Mouse (Mus musculus): Measurements from ENCODE around the gene Ascc1. TPM values are rescaled to one million over a fixed set of nuclear protein-coding genes. Genes with fewer than 3 reads are reported as not detected.
"Not testable (repeated sequence)": the region's sequence is repeated elsewhere in the genome, so short reads cannot be mapped to it uniquely, and the experiment has no call there.

Gene Ascc1
- polyA plus RNA-seq, 1 experiment from 2014 or later, result 42.5 TPM

DNA sequence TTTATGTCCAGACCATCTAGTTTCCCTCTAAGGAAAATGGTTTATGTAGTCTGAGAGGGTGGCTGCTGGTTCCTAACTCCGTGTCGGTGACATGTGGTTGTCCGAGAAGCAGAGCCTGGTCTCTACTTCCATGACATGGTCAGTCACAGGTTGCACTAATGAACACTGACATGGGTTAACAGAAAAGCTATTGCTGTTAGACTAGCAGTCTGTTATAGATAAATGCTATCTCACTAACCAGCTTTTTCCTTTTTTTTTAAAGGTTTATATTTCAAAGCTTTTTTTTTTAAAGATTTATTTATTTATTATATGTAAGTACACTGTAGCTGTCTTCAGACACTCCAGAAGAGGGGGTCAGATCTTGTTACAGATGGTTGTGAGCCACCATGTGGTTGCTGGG is 3.5 kb upstream of the Ascc1 start:
- Histone ChIP-seq H3K4me2 (no peak overlapping the region), H3K9ac (ENCODE audit: low read length) (no peak overlapping the region), H3K27me3 (ENCODE audit: control insufficient read depth, insufficient read depth, low read length) (no peaks in the 10 kb centered on the region), H3K27ac (ENCODE audit: low read depth, low read length) (no peak overlapping the region), H3K9me3 (ENCODE audit: control insufficient read depth, low read length) (no peaks in the 10 kb centered on the region), H3K4me3 (ENCODE audit: low read depth, low read length) (no peak overlapping the region), H3K36me3 (ENCODE audit: control insufficient read depth, insufficient read depth, low read length) (peaks cover 5% of the 10 kb centered on the region; the same call in 1 of the 2 replicates), H3K4me1 (ENCODE audit: control insufficient read depth, insufficient read depth, low read length) (peaks cover 8% of the 10 kb centered on the region; the same call in 1 of the 2 replicates)
- no peak for DNase-seq (ENCODE audit: low spot score, missing footprints)
- 95% methylated on average over 3 of the region's 3 CpGs for WGBS
- no peak for ATAC-seq (ENCODE audit: low FRiP score)

GRCm38 (mm10) chr10:60001663-60002062 is 942 bp upstream of the Ascc1 start:
- H3K9me3 ChIP-seq (ENCODE audit: control insufficient read depth, low read length); H3K36me3 ChIP-seq (ENCODE audit: control insufficient read depth, insufficient read depth, low read length); H3K27ac ChIP-seq (ENCODE audit: low read depth, low read length); H3K4me1 ChIP-seq (ENCODE audit: control insufficient read depth, insufficient read depth, low read length); H3K27me3 ChIP-seq (ENCODE audit: control insufficient read depth, insufficient read depth, low read length); DNase-seq (ENCODE audit: low spot score, missing footprints); H3K9ac ChIP-seq (ENCODE audit: low read length); ATAC-seq (ENCODE audit: low FRiP score): not testable (repeated sequence)
- H3K4me3 ChIP-seq (ENCODE audit: low read depth, low read length), result peak overlapping the region; percentile 77; the same call in 1 of the 2 replicates
- peak overlapping the region; percentile 80 for H3K4me2 ChIP-seq
- 89% methylated on average over 8 of the region's 8 CpGs for WGBS

DNA sequence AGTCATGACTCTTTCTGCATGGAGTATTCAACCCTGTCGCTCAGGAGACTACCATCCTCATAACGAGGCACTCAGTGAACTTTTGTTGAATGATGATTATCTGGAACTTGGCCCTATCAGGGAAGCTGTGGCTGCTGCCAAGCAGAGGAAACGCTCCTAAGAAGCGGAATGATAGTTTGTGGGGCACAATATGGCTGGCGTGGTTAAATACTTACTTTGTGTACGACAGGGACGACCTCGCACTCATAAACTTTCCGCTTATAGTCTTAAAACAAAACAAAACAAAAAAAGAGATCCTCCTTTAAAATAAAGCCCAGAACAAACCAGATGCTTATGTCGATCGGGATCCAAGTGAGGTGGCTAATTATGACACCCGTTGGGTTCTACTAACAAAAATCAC is 402 bp upstream of the Ascc1 start:
- H3K4me2 ChIP-seq, result peak overlapping the region; percentile 80
- H3K27ac ChIP-seq (ENCODE audit: low read depth, low read length), result peak overlapping the region; percentile 95
- peak overlapping the region; percentile 77 for H3K4me3 ChIP-seq (ENCODE audit: low read depth, low read length)
- no peaks in the 10 kb centered on the region for H3K9me3 ChIP-seq (ENCODE audit: control insufficient read depth, low read length)
- H3K4me1 ChIP-seq (ENCODE audit: control insufficient read depth, insufficient read depth, low read length), result peaks cover 8% of the 10 kb centered on the region; the same call in 1 of the 2 replicates
- DNase-seq (ENCODE audit: low spot score, missing footprints) (no peak), ATAC-seq (ENCODE audit: low FRiP score) (no peak)
- no peaks in the 10 kb centered on the region for H3K36me3 ChIP-seq (ENCODE audit: control insufficient read depth, insufficient read depth, low read length)
- no peaks in the 10 kb centered on the region for H3K27me3 ChIP-seq (ENCODE audit: control insufficient read depth, insufficient read depth, low read length)
- peak overlapping the region; percentile 81 for H3K9ac ChIP-seq (ENCODE audit: low read length)
- 10% methylated on average over 12 of the region's 12 CpGs for WGBS

DNA sequence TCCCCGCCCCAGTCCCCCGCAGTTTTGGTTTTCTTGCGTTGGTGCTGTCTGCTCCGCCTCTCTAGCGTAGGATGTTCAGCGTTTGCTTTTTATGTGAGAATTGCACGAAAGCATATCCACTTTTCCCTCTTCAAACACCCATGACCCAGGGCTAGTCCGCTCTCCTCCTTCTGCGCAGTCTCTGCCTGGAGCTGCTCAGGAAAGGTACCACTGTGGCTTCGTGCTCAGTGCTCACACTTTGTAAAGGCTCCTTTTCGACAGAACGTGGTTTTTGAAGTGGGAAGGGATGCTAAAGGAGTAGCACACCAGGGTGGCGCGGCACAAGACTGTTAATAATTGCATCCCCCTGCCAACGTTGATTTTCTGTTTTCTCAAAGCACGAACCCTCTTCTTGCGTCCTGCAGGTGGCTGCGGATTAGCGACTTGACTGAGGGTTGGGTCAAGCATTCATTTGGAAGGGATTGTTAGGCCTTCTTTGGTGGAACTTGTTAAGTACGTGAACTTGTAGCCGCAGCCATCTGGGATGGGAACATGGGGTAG is 678 bp downstream of the Ascc1 start:
- Histone ChIP-seq H3K9me3 (ENCODE audit: control insufficient read depth, low read length) (no peaks in the 10 kb centered on the region), H3K27ac (ENCODE audit: low read depth, low read length) (peak overlapping the region; percentile 95), H3K36me3 (ENCODE audit: control insufficient read depth, insufficient read depth, low read length) (no peaks in the 10 kb centered on the region), H3K9ac (ENCODE audit: low read length) (peak overlapping the region; percentile 81), H3K4me3 (ENCODE audit: low read depth, low read length) (peak overlapping the region; percentile 77), H3K27me3 (ENCODE audit: control insufficient read depth, insufficient read depth, low read length) (no peaks in the 10 kb centered on the region), H3K4me1 (ENCODE audit: control insufficient read depth, insufficient read depth, low read length) (peaks cover 8% of the 10 kb centered on the region; the same call in 1 of the 2 replicates), H3K4me2 (peak overlapping the region; percentile 80)
- ATAC-seq (ENCODE audit: low FRiP score), result peak; percentile 80; the same call in 1 of the 2 replicates
- DNase-seq (ENCODE audit: low spot score, missing footprints), result no peak
- under 1% methylated on average over 21 of the region's 21 CpGs for WGBS

DNA sequence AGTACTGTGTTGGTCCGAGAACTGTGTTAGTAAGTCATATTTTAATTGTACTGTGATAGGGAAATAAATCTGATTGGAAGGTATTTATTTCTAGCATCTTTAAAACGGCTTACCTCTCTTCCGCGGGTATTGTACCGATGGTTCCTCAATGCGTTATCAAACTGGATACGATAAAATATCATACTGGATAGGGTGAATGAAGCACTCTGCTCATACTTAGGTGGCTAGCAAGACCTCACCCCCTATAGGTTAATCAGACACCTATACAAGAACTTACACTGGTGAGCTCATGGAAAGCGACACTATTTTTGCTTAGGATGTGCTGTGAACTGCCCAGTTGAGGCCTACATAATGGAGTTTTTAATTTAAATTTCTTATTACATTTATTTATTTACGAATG is 1.2 kb downstream of the Ascc1 start:
- H3K9me3 ChIP-seq (ENCODE audit: control insufficient read depth, low read length), result no peaks in the 10 kb centered on the region
- no peaks in the 10 kb centered on the region for H3K27me3 ChIP-seq (ENCODE audit: control insufficient read depth, insufficient read depth, low read length)
- peak overlapping the region; percentile 81; the same call in 1 of the 2 replicates for H3K9ac ChIP-seq (ENCODE audit: low read length)
- H3K4me1 ChIP-seq (ENCODE audit: control insufficient read depth, insufficient read depth, low read length), result peaks cover 8% of the 10 kb centered on the region; the same call in 1 of the 2 replicates
- peak overlapping the region; percentile 77 for H3K4me3 ChIP-seq (ENCODE audit: low read depth, low read length)
- H3K4me2 ChIP-seq, result peak overlapping the region; percentile 80
- no peak for ATAC-seq (ENCODE audit: low FRiP score)
- H3K36me3 ChIP-seq (ENCODE audit: control insufficient read depth, insufficient read depth, low read length), result no peaks in the 10 kb centered on the region
- WGBS, result 78% methylated on average over 9 of the region's 9 CpGs
- DNase-seq (ENCODE audit: low spot score, missing footprints), result peak; percentile 89
- peak overlapping the region; percentile 95 for H3K27ac ChIP-seq (ENCODE audit: low read depth, low read length)

- Histone ChIP-seq H3K9me3 (ENCODE audit: control insufficient read depth, low read length) (no peaks in the 10 kb centered on the region), H3K27me3 (ENCODE audit: control insufficient read depth, insufficient read depth, low read length) (no peaks in the 10 kb centered on the region), H3K27ac (ENCODE audit: low read depth, low read length) (no peak overlapping the region), H3K4me1 (ENCODE audit: control insufficient read depth, insufficient read depth, low read length) (peaks cover 8% of the 10 kb centered on the region; the same call in 1 of the 2 replicates), H3K9ac (ENCODE audit: low read length) (no peak overlapping the region), H3K36me3 (ENCODE audit: control insufficient read depth, insufficient read depth, low read length) (no peaks in the 10 kb centered on the region), H3K4me3 (ENCODE audit: low read depth, low read length) (no peak overlapping the region), H3K4me2 (no peak overlapping the region)
- 63% methylated on average over 2 of the region's 2 CpGs for WGBS
- DNase-seq (ENCODE audit: low spot score, missing footprints), result no peak
- no peak for ATAC-seq (ENCODE audit: low FRiP score)
These were observed 2.7 kb downstream of the Ascc1 start for GRCm38 (mm10) chr10:60005264-60005663.

DNA sequence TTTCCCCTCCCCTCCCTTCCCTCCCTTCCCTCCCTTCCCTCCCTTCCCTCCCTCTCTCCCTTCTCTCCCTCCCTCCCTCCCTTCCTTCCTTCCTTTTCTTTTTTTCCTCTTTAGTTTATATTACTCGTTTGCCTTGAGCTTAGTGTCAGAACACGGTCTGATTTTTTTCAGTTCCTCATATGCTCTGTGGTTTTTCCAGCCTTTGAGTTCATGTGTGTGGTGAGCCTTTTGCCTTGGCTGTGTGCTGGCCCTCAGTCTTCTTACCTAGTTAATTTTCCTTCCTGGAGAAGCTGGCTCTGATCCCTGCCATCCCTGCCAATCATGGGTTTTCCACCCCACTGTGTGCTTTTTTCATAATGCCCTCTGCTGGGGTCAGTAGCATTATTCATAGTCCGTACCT is 6.5 kb downstream of the Ascc1 start:
- WGBS, result 75% methylated on average over 3 of the region's 3 CpGs
- H3K4me3 ChIP-seq (ENCODE audit: low read depth, low read length), result no peak overlapping the region

GRCm38 (mm10) chr10:60016223-60016622 is 13.6 kb downstream of the Ascc1 start:
- ATAC-seq (ENCODE audit: low FRiP score) (no peak), DNase-seq (ENCODE audit: low spot score, missing footprints) (no peak)
- Histone ChIP-seq H3K36me3 (ENCODE audit: control insufficient read depth, insufficient read depth, low read length) (no peaks in the 10 kb centered on the region), H3K27me3 (ENCODE audit: control insufficient read depth, insufficient read depth, low read length) (no peaks in the 10 kb centered on the region), H3K4me2 (no peak overlapping the region), H3K4me3 (ENCODE audit: low read depth, low read length) (no peak overlapping the region), H3K27ac (ENCODE audit: low read depth, low read length) (no peak overlapping the region), H3K4me1 (ENCODE audit: control insufficient read depth, insufficient read depth, low read length) (no peaks in the 10 kb centered on the region), H3K9ac (ENCODE audit: low read length) (no peak overlapping the region), H3K9me3 (ENCODE audit: control insufficient read depth, low read length) (no peaks in the 10 kb centered on the region)
- WGBS, result 93% methylated on average over 6 of the region's 6 CpGs

More for the DNA sequence above, 6.5 kb downstream of the Ascc1 start:
- no peaks in the 10 kb centered on the region for H3K27me3 ChIP-seq (ENCODE audit: control insufficient read depth, insufficient read depth, low read length)
- H3K36me3 ChIP-seq (ENCODE audit: control insufficient read depth, insufficient read depth, low read length), result no peaks in the 10 kb centered on the region
- H3K4me1 ChIP-seq (ENCODE audit: control insufficient read depth, insufficient read depth, low read length), result no peaks in the 10 kb centered on the region
- ATAC-seq (ENCODE audit: low FRiP score), result no peak
- H3K4me2 ChIP-seq, result no peak overlapping the region
- H3K9me3 ChIP-seq (ENCODE audit: control insufficient read depth, low read length), result no peaks in the 10 kb centered on the region
- no peak overlapping the region for H3K27ac ChIP-seq (ENCODE audit: low read depth, low read length)
- no peak overlapping the region; the same call in 1 of the 2 replicates for H3K9ac ChIP-seq (ENCODE audit: low read length)
- DNase-seq (ENCODE audit: low spot score, missing footprints), result no peak

GRCm38 (mm10) chr10:60019299-60019698 is 16.7 kb downstream of the Ascc1 start:
- H3K27me3 ChIP-seq (ENCODE audit: control insufficient read depth, insufficient read depth, low read length), result no peaks in the 10 kb centered on the region
- no peaks in the 10 kb centered on the region for H3K4me1 ChIP-seq (ENCODE audit: control insufficient read depth, insufficient read depth, low read length)
- H3K9me3 ChIP-seq (ENCODE audit: control insufficient read depth, low read length), result no peaks in the 10 kb centered on the region
- 83% methylated on average over 2 of the region's 2 CpGs for WGBS
- H3K36me3 ChIP-seq (ENCODE audit: control insufficient read depth, insufficient read depth, low read length), result no peaks in the 10 kb centered on the region
- DNase-seq (ENCODE audit: low spot score, missing footprints) (no peak), ATAC-seq (ENCODE audit: low FRiP score) (no peak)
- H3K4me3 ChIP-seq (ENCODE audit: low read depth, low read length), result no peak overlapping the region
- no peak overlapping the region for H3K9ac ChIP-seq (ENCODE audit: low read length)
- no peak overlapping the region for H3K27ac ChIP-seq (ENCODE audit: low read depth, low read length)
- H3K4me2 ChIP-seq, result no peak overlapping the region
